Mouse (Mus musculus): ENCODE results near the gene Ccdc194.

DNA sequence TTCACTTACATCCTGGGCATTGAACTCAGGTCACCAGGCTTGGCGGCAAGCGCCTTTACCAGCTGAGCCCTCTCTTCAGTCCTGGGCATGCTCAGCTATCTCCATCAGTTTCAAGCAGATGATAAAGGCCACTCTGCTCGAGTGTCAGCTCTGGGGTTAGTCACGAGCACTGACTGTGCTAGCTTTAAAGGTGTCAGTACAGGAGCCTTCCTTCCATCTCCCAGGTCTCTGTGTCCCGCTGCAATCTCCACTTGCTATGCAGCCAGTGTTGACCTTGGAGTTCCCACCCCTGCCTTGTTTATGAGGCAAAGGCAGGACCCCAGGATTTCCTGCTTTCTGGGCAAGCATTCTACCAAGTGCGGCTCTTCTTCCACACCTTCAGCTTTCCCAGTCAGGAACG lies 42.1 kb upstream of the Ccdc194 start:
- TF ChIP-seq POLR2A (IDR thresholded peaks at IDR 0.05; ENCODE audit: control insufficient read depth, extremely low read depth, insufficient read depth, low read length, poor library complexity) (no peak), CTCF (IDR thresholded peaks at IDR 0.05; ENCODE audit: borderline replicate concordance, control insufficient read depth, extremely low read depth, insufficient read depth, low read length, poor library complexity) (no peak)

Measured in thymus, adult 2 months (tissue).